Mouse (Mus musculus) heart, embryonic 14.5 days (tissue): ENCODE measurements around the gene Gm9508. TPM values are rescaled to one million over a fixed set of nuclear protein-coding genes. Genes with fewer than 3 reads are reported as not detected.

Experiments
- ATAC-seq: fragments of 200-750 bp; cut with Nextera tagmentation; 2 replicates; pipeline ENCODE4 v1.8.0; 2017; ENCODE audit warnings: low read depth, moderate TSS enrichment; ENCODE audit not compliant: insufficient number of reproducible peaks, insufficient read depth, low FRiP score
- H3K27ac ChIP-seq, 2 experiments: fragments of 200-500 bp in 1 of 2; fragments of 300-500 bp in 1 of 2; sonication (generic) in 1 of 2; replicated peaks in 1 of 2; 2 replicates each; pipeline ENCODE4 v1.5.1; 2012 to 2014; ENCODE audit warnings: low read depth in 2 of 2, low read length in 2 of 2, control low read depth in 1 of 2, mild to moderate bottlenecking in 1 of 2, mixed read lengths in 1 of 2; ENCODE audit not compliant: control insufficient read depth in 1 of 2, insufficient read depth in 1 of 2
- H3K27me3 ChIP-seq: fragments of 300-500 bp; sonication (generic); 2 replicates; pipeline ENCODE4 v1.6.1; 2014; ENCODE audit warnings: mild to moderate bottlenecking, low read length, control low read depth; ENCODE audit not compliant: control insufficient read depth, insufficient read depth
- H3K36me3 ChIP-seq: fragments of 300-500 bp; sonication (generic); 2 replicates; pipeline ENCODE4 v1.6.1; 2014; ENCODE audit warnings: mild to moderate bottlenecking, control low read depth, low read length, mixed read lengths; ENCODE audit not compliant: control insufficient read depth, insufficient read depth
- H3K4me1 ChIP-seq, 2 experiments: fragments of 200-500 bp in 1 of 2; fragments of 300-500 bp in 1 of 2; sonication (generic) in 1 of 2; 2 replicates each; pipeline ENCODE4 v1.6.1; 2012 to 2014; ENCODE audit warnings: low read length in 2 of 2, control low read depth in 1 of 2, mixed read lengths in 1 of 2; ENCODE audit not compliant: control insufficient read depth in 2 of 2, insufficient read depth in 2 of 2
- H3K4me2 ChIP-seq: fragments of 300-500 bp; sonication (generic); 2 replicates; pipeline ENCODE4 v1.6.1; 2014; ENCODE audit warnings: mild to moderate bottlenecking, low read length
- H3K4me3 ChIP-seq, 2 experiments: fragments of 200-500 bp in 1 of 2; fragments of 300-500 bp in 1 of 2; sonication (generic) in 1 of 2; 2 replicates each; pipeline ENCODE4 v1.5.1; 2012 to 2014; ENCODE audit warnings: low read length in 2 of 2, mild to moderate bottlenecking in 2 of 2, control low read depth in 1 of 2, low read depth in 1 of 2, moderate library complexity in 1 of 2; ENCODE audit not compliant: control insufficient read depth in 1 of 2, insufficient read depth in 1 of 2
- H3K9ac ChIP-seq: fragments of 300-500 bp; sonication (generic); 2 replicates; pipeline ENCODE4 v1.6.1; 2014; ENCODE audit warnings: mild to moderate bottlenecking, low read length
- H3K9me3 ChIP-seq: fragments of 300-500 bp; sonication (generic); 2 replicates; pipeline ENCODE4 v1.6.1; 2016; ENCODE audit warnings: low read length, control low read depth; ENCODE audit not compliant: control insufficient read depth
- WGBS: fragments of 180-500 bp; shearing (Covaris S2); extraction: QIAGEN DNeasy Blood & Tissue Kit; methylation state at CpG from one replicate; pipeline ENCODE4 v1.1.7; 2014; 5-methylcytosine and 5-hydroxymethylcytosine counted together
- polyA plus RNA-seq: library from polyadenylated mRNA; unstranded; fragments of >200 nt; fragmentation: Nextera tagmentation; extraction: Ambion mirVana; gene quantifications from 2 replicates; pipeline ENCODE4 v1.2.1, GENCODE M21; 2014

Gm9508 gene
- polyA plus RNA-seq, 1 experiment from 2014 or later, result not detected

DNA sequence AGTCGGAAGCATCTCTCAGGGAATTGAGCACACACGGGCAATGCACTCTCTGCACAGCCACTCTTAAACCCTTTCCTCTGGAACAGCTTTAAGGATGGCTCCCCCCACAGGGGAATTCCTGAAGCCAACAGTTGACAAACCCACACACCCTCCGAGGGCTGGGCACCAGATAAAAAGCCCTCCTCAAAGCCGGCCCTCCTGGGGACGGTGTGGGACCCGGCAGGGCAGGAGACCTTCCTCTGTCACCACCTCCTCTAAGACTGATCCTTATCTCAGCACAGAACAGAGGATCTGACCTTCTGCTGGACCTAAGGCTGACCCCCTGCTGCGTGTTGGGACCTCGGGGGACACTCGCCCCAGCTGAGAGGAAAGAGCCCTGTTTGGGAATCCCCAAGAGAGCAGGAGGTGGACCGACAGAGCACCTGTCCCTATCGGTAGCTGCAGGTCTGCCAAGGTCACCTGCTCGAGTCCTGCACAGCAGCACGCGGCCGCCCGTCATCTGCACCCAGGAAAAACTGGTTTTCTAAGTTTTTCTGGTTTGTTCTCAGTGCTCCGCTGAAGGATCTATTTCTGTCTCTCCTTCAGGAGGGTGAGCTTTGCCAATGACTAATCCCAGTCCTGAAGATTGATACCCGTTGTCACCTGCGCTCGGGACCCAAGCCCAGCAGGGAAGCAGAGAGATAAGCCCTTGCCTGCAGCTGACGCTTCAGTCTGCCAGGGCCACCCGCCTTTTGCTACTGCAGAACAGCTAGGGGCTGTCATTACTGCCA is 11.0 kb downstream of the Gm9508 start, which contains the start of gene Tspear:
Tspear (plus strand) TSS at position 675 of the 770 bp plus-strand sequence.
- H3K9ac ChIP-seq, result no peak within 1 kb of the TSS
- H3K4me1 ChIP-seq, result peaks cover 4 to 8% of the 10 kb centered on the region in 2 experiments; a peak in 2 of 4 replicates
- 1% methylated on average over 22 of the region's 22 CpGs for WGBS
- no peaks in the 10 kb centered on the region for H3K36me3 ChIP-seq
- peaks cover 69% of the 10 kb centered on the region for H3K27me3 ChIP-seq
- H3K27ac ChIP-seq, result no peak within 1 kb of the TSS
- no peaks in the 10 kb centered on the region for H3K9me3 ChIP-seq
- no peak within 1 kb of the TSS for H3K4me3 ChIP-seq
- H3K4me2 ChIP-seq, result peak within 1 kb of the TSS; percentile 36
- no peak for ATAC-seq

DNA sequence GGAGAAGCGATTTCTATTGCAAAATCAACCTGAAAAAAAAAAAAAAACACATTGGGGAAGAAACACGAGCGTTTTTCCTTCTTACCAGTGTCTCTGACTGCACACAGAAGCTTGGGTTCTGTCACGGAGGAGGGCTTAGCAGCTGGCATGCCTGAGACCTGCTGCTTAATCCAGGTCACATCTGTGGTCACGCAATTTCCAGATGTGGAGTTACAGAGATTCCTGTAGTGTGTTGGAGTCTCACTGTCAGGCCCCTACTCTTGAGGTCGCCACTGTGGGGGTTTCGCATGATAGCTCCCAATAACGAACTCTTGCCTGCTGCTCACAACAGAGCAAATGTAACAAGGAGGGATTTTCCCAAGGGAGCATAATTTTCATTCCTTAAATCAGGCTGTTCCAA is 12.9 kb downstream of the Gm9508 start:
- no peak overlapping the region for H3K9ac ChIP-seq
- peaks cover 4 to 8% of the 10 kb centered on the region in 2 experiments; a peak in 2 of 4 replicates for H3K4me1 ChIP-seq
- H3K27ac ChIP-seq, result no peak overlapping the region
- 35% methylated on average over 8 of the region's 8 CpGs for WGBS
- peaks cover 72% of the 10 kb centered on the region for H3K27me3 ChIP-seq
- no peak overlapping the region for H3K4me2 ChIP-seq
- no peaks in the 10 kb centered on the region for H3K9me3 ChIP-seq
- H3K36me3 ChIP-seq, result no peaks in the 10 kb centered on the region
- H3K4me3 ChIP-seq, result no peak overlapping the region
- no peak for ATAC-seq

- no peaks in the 10 kb centered on the region for H3K36me3 ChIP-seq
- peaks cover 71% of the 10 kb centered on the region for H3K27me3 ChIP-seq
- 57% methylated on average over 7 of the region's 7 CpGs for WGBS
- no peak overlapping the region for H3K4me3 ChIP-seq
- no peak for ATAC-seq
- H3K9me3 ChIP-seq, result no peaks in the 10 kb centered on the region
- H3K27ac ChIP-seq, result no peak overlapping the region
- H3K4me1 ChIP-seq, result peaks cover 4 to 8% of the 10 kb centered on the region in 2 experiments; a peak in 2 of 4 replicates
- H3K4me2 ChIP-seq, result no peak overlapping the region
- H3K9ac ChIP-seq, result no peak overlapping the region
Measured at GRCm38 (mm10) chr10:77682994-77683393, 14.0 kb downstream of the Gm9508 start.

- Histone ChIP-seq H3K9me3 (no peaks in the 10 kb centered on the region), H3K4me1 (peaks cover 0 to 5% of the 10 kb centered on the region in 2 experiments; a peak in 2 of 4 replicates), H3K4me3 (peak overlapping the region; percentile 24 to 28; a peak in 3 of 4 replicates), H3K27ac (no peak overlapping the region), H3K36me3 (no peaks in the 10 kb centered on the region), H3K27me3 (peaks cover 49% of the 10 kb centered on the region), H3K4me2 (peak overlapping the region; percentile 61), H3K9ac (peak overlapping the region; percentile 34; the same call in 1 of the 2 replicates)
- under 1% methylated on average over 35 of the region's 35 CpGs for WGBS
- ATAC-seq, result no peak
Measured at GRCm38 (mm10) chr10:77677562-77677961, 19.5 kb downstream of the Gm9508 start.

DNA sequence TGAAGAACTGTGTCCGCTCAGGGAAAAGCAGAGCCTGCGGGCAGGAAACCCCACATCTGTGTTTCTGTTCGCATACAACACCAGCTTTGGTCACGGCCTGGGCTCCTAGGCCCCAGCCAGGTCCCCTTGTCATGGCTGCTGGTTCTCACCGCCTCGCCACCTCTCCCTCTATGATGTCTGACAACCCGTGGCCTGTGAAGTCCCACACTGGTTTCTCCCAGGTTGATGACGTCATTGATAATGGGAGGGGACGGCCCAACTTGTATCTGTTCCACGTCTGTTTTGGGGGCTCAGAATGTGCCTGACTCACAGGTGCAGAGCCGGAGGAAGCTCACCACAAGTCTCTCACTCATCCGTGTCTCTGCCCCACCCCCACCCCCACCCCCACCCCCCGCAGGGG is 23.3 kb downstream of the Gm9508 start:
- no peaks in the 10 kb centered on the region for H3K36me3 ChIP-seq
- no peak for ATAC-seq
- no peak overlapping the region for H3K4me3 ChIP-seq
- H3K9ac ChIP-seq, result no peak overlapping the region
- H3K27ac ChIP-seq, result no peak overlapping the region
- H3K4me2 ChIP-seq, result no peak overlapping the region
- WGBS, result 51% methylated on average over 13 of the region's 13 CpGs
- H3K9me3 ChIP-seq, result no peaks in the 10 kb centered on the region
- peaks cover 0 to 5% of the 10 kb centered on the region in 2 experiments; a peak in 2 of 4 replicates for H3K4me1 ChIP-seq
- H3K27me3 ChIP-seq, result peaks cover 33% of the 10 kb centered on the region

DNA sequence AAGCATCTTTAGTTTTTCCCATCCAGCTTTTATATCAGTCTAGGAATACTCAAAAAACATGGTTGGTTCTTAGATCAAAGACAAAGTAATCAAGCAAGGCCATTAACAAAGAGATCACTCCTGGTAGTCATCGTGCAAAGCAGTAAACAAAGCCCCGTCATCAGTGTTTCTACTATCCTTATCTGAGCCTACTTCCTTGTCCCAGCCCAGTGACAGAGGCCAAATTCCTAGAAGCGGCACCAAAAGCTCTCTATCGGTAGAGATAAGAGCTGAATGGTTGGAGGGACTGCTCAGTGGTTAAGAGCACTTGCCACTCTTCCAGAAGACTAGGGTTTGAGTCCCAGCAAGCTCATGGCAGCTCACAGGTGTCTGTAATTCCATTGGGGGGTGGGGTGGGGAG is 25.5 kb downstream of the Gm9508 start:
- Histone ChIP-seq H3K27me3 (peaks cover 11% of the 10 kb centered on the region), H3K4me1 (no peaks in the 10 kb centered on the region), H3K4me3 (no peak overlapping the region), H3K9me3 (no peaks in the 10 kb centered on the region), H3K9ac (no peak overlapping the region), H3K27ac (no peak overlapping the region), H3K36me3 (no peaks in the 10 kb centered on the region), H3K4me2 (no peak overlapping the region)
- 9% methylated on average over 4 of the region's 4 CpGs for WGBS
- no peak for ATAC-seq

- no peak for ATAC-seq
- 78% methylated on average over 4 of the region's 4 CpGs for WGBS
- H3K27ac ChIP-seq, result no peak overlapping the region
Measured at GRCm38 (mm10) chr10:77670710-77671109, 26.3 kb downstream of the Gm9508 start.

More at GRCm38 (mm10) chr10:77670710-77671109, 26.3 kb downstream of the Gm9508 start:
- no peak overlapping the region for H3K4me2 ChIP-seq
- no peaks in the 10 kb centered on the region for H3K36me3 ChIP-seq
- H3K4me3 ChIP-seq, result no peak overlapping the region
- peaks cover 3% of the 10 kb centered on the region for H3K27me3 ChIP-seq
- no peak overlapping the region for H3K9ac ChIP-seq
- no peaks in the 10 kb centered on the region for H3K9me3 ChIP-seq
- no peaks in the 10 kb centered on the region for H3K4me1 ChIP-seq
